Mouse (Mus musculus) thymus, postnatal 0 days (tissue): ENCODE data around the gene Myo18a. TPM values are rescaled to one million over a fixed set of nuclear protein-coding genes. Genes with fewer than 3 reads are reported as not detected.
A peak's percentile ranks its signal among the peaks of the same experiment; 100 is the strongest.

Experiments used
- DNase-seq: peaks from one replicate; pipeline ENCODE4 v3.0.0-alpha.2; 2015; ENCODE audit warnings: low spot score
- polyA plus RNA-seq: library from polyadenylated mRNA; unstranded; fragments of >200 nt; fragmentation: Nextera tagmentation; extraction: Ambion mirVana; gene quantifications from 2 replicates; pipeline ENCODE4 v1.2.1, GENCODE M21; 2015

The Myo18a gene
- polyA plus RNA-seq, 1 experiment from 2014 or later, result 27.5 TPM

DNA sequence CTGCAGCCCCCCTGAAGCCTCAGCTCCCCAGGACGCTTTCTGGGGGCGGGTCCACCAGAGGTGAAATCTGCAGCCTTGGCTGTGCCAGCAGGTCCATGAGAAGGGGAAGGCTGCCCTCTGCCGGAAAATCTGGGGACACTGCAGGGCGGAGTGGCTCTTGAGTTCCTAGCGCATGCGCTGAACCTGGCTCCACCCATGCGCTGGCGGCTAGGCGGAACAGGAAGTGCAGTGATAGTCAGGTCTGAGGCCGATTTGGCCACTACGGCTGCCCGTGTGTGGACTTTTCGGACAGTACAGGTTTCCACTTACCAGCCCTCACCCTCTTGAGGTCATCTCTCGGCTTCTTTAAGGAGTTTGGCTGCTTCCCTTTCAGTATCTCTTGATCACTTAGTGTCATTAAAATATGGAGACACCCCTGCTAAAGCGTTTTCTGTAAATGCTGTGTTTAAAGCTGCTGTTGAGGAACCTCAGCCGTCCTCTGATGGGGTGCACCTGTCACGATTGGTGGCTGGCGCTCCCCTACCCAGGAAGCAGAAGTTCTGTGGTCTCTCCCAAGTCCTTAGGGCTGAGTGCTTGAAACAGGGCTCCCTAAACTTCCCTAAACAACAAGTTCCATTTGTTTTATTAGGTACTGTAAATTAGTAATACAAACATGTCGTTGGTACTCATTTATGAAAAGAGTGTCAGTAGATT, 30.3 kb downstream of the Myo18a start:
- DNase-seq, result peak; percentile 98

DNA sequence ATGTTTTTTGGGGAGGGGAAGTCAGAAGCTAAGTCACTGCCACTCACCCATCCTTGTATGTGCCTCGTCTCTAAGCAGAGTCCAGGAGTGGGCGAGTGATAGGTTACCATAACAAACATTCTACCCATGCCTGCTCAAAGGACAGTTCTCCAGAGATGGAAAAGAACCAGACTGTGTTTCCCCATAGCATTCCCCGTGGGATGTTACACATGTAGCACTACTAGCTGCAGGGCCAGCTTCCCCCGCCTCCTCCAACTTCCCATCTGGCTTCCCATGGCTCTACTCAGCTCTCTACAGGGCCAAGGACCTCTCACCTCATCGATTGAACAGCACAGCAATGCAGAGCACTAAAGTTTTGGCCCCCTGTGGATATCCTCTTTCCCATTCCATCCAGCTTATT, 32.2 kb downstream of the Myo18a start:
- DNase-seq, result no peak

- no peak for DNase-seq
Measured at GRCm38 (mm10) chr11:77800491-77800868, 37.4 kb downstream of the Myo18a start.

GRCm38 (mm10) chr11:77800869-77801701, 38.0 kb downstream of the Myo18a start:
- DNase-seq, result peak; percentile 93

GRCm38 (mm10) chr11:77802341-77802865, 39.4 kb downstream of the Myo18a start:
- DNase-seq, result peak; percentile 80

DNA sequence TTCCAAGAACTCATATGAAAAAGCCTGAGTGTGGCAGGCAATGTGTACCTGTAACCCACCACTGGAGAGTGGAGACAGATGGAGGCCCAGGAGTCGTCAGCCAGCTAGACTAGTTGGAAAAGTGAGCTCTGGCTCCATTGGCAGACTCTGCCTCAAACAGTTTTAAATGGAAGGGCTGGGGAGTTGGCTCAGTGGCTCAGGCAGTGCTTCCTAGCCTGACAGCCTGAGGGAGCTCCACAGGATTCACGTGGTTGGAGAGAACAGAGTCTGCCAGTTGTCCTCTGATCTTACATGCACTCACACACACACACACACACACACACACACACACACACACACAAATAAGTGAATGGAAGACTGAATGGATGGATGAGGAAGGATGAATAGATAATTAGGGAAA, 43.2 kb downstream of the Myo18a start:
- DNase-seq, result no peak

DNA sequence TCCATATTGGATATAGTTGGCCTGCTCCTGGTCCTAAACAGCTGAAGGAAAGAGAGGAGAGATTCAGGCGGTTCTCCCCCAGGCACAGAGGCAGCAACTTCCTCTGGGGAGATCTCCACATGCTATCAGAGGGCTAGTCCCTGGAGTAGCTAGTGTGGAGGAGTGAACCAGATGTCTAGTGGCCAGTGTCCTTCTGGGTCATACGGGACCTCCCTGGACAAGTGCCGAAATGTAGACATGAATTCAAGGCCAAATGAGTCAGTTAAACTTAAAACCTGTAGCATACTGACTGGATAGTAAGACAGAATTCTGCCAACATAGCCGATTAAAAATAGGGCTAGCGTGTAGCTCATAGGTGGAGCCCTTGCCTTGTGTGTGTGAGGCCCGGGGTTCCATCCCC, 43.8 kb downstream of the Myo18a start:
- DNase-seq, result no peak

GRCm38 (mm10) chr11:77808051-77808465, 45.0 kb downstream of the Myo18a start:
- DNase-seq, result no peak

DNA sequence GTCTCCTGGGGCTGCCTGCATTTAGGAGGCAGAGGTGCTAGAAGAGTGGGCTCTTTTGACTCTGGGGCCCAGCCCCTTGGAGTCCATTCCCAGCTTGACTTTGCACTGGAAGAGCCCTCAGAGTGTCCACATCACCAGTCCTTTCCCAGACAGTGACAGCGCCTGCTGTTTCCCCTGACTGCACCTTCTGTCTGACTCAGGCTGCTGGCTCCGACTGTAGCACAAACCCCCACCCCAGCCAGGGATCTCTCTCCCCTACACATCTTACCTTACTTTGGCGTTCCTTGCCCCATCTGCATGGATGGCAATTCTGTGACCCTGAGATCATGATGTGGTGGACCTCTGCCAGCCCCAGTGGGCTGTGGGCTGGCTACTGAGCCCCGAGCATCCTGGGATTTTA, 46.2 kb downstream of the Myo18a start:
- DNase-seq, result no peak

DNA sequence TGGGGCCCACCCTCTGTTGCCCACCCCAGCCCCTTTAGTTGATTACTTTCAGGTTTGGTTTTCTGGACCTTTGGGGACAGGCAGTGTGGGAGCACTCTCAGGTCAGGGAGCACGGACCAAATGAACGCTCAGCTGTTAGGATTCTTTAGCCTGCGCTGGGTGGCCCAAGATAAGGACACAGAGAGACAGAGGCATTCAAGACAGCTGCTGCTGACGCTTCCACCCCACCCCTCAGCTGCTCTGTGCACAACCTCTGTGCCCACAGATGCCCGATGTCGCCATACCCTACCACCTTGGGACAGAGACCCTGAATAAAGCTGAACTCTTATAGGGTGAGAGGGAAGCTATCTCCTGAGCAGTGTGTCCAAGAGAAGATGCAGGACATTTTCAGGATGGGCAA, 47.0 kb downstream of the Myo18a start:
- DNase-seq, result no peak

GRCm38 (mm10) chr11:77813969-77814368, 50.9 kb downstream of the Myo18a start:
- no peak for DNase-seq

DNA sequence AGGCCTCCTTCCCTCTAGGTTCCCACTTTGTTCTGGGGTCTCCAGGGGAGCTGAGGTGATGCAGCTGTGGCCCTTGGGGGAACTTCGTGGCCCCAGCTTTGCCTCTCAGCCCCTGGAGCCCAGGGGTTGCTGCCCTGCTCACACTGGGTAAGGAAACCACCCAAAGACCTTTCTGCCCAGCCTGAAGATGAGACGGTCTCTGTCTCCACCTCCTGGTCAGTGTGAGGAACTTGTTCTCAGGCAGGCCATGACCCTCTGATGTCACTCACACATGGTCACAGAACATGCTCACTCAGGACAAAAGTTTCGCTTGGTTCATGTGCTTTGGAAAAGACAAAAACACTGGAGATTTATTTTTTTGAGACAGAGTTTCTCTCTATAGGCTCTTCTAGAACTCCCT, 53.0 kb downstream of the Myo18a start:
- DNase-seq, result peak; percentile 85

DNA sequence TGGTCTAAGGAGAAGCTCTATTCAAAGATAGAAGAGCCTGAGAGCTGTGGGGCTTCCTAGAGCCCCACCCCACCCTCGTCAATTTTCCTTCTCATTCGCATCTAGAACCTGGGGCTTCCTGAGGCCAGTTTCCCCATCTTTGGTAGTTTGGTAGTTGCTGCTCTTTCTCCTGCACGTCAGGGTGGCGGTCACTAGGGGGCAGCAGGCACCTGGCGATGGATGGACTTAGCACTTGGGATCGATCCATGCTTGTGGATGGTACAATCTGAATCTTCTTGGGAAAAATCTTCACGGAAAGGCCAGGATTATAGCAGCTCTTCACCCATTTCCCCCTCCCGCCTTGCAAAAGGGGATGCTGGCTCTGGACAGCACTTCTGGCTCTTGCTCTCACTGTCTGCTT, 58.6 kb downstream of the Myo18a start:
- DNase-seq, result peak; percentile 45

DNA sequence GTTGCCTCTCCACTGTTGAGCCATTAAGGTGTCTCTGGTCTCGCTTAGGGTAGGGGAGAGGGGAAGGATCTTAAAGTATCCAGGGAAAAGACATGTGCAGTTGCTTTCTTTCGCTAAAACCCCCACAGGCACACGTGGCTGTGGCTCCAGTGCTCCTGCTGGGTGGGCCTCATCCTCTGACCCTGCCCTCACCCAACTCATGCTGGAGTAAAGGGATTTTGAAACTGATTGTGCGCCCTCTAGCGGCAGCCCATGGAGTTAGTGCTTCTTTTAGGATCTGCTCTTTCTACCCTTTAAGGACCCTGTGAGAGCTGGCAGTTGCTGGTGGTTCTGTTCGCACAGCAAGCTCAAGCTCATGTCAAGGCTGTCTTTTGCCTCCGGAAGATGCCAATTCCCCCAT, 59.7 kb downstream of the Myo18a start:
- peak; percentile 77 for DNase-seq

GRCm38 (mm10) chr11:77825853-77826252, 62.8 kb downstream of the Myo18a start:
- DNase-seq, result peak; percentile 73

DNA sequence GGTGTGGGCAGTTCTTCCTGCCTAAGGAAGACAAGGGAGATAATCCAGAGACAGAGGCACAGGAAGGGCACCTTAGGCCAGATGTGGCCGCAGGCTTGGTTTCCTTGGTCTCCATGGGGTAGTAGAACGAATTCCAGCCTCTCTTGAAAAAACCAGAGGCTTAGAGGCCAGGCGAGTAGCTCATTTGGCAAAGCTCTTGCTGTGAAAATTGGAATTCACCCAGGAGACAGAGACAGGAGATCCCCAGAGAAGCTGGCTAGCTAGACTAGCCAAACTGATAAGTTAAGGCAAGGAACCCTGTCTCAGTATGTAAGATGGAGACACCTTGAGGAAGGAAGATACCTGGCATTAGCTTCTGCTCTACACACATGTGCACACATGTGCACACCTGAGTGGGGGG, 63.3 kb downstream of the Myo18a start:
- no peak for DNase-seq

- peak; percentile 80 for DNase-seq
Measured at GRCm38 (mm10) chr11:77827241-77827995, 64.4 kb downstream of the Myo18a start.

DNA sequence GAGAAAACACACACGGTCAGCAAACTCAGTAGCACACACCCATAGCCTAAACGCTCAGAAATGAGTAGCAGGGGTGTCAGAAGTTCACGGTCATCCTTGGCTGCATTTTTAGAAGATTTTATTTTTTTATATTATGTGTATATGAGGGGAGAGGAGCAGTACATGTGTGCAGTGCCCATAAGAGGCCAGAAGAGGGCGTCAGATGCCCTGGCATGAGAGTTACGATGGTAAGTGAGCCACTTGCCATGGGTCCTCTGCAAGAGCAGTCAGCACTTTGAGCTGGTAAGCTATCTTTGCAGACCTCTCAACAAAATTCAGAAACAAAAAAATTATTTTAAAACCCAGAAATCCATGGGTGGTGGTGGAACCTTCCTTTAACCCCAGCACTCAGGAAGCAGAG, 65.1 kb downstream of the Myo18a start:
- no peak for DNase-seq

- no peak for DNase-seq
Measured at GRCm38 (mm10) chr11:77829043-77829841, 66.2 kb downstream of the Myo18a start.

DNA sequence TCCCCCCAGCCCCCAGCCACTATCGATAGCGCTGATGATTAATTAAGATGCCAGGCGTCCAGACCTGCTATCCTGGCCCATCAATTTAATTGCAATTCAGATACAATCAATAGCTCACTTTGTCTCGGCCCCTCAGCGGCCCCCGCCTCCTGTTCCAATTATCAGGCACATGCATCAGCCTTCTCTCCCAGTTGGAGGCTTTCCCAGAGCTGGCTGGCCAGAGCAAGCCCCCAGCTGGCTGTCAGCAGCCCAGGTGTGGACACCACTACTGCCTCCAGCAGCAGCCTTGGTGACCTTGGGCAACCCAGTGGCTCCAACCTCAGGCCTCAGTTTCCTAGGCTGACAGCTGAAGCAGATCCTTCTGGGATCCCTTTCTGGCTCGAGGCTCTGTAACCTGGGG, 67.8 kb downstream of the Myo18a start:
- DNase-seq, result no peak

GRCm38 (mm10) chr11:77832541-77832940, 69.5 kb downstream of the Myo18a start:
- DNase-seq, result no peak
